Mouse (Mus musculus) neural tube, embryonic 11.5 days (tissue): ENCODE measurements at regions not wholly inside any gene's neighbourhood (a gene's known extent, or its start where the extent isn't known, plus 50 kb on each side); places are given as distances from the start of the nearest gene placed in this dataset.
A peak's percentile ranks its signal among the peaks of the same experiment; 100 is the strongest.

Experiments used
- ATAC-seq: fragments of 200-750 bp; cut with Nextera tagmentation; 2 replicates; pipeline ENCODE4 v1.8.0; 2017; ENCODE audit warnings: moderate number of reproducible peaks, mild to moderate bottlenecking, moderate TSS enrichment, moderate library complexity; ENCODE audit not compliant: insufficient read depth, low FRiP score, low TSS enrichment
- DNase-seq: peaks from one replicate; pipeline ENCODE4 v3.0.0-alpha.2; 2015; ENCODE audit warnings: low spot score
- H3K27ac ChIP-seq: fragments of 300-500 bp; sonication (generic); 2 replicates; pipeline ENCODE4 v1.5.1; 2014; ENCODE audit warnings: low read depth, mild to moderate bottlenecking, low read length
- H3K27me3 ChIP-seq: fragments of 300-500 bp; sonication (generic); 2 replicates; pipeline ENCODE4 v1.6.1; 2014; ENCODE audit warnings: mild to moderate bottlenecking, low read length, mixed read lengths; ENCODE audit not compliant: control insufficient read depth, insufficient read depth
- H3K36me3 ChIP-seq: fragments of 300-500 bp; sonication (generic); 2 replicates; pipeline ENCODE4 v1.6.1; 2014; ENCODE audit warnings: mild to moderate bottlenecking, low read length, moderate library complexity, mixed read lengths; ENCODE audit not compliant: control insufficient read depth, insufficient read depth
- H3K4me1 ChIP-seq: fragments of 300-500 bp; sonication (generic); 2 replicates; pipeline ENCODE4 v1.6.1; 2014; ENCODE audit warnings: low read length, mixed read lengths; ENCODE audit not compliant: control insufficient read depth, insufficient read depth
- H3K4me2 ChIP-seq: fragments of 300-500 bp; sonication (generic); 2 replicates; pipeline ENCODE4 v1.6.1; 2014; ENCODE audit warnings: low read depth, mild to moderate bottlenecking, moderate library complexity
- H3K4me3 ChIP-seq: fragments of 300-500 bp; sonication (generic); 2 replicates; pipeline ENCODE4 v1.5.1; 2014; ENCODE audit warnings: low read depth, low read length
- H3K9ac ChIP-seq: fragments of 300-500 bp; sonication (generic); 2 replicates; pipeline ENCODE4 v1.6.1; 2014; ENCODE audit warnings: mild to moderate bottlenecking, low read length
- H3K9me3 ChIP-seq: fragments of 300-500 bp; sonication (generic); 2 replicates; pipeline ENCODE4 v1.6.1; 2016; ENCODE audit warnings: low read length; ENCODE audit not compliant: control insufficient read depth
- WGBS: fragments of 180-500 bp; shearing (Covaris S2); extraction: QIAGEN DNeasy Blood & Tissue Kit; methylation state at CpG from one replicate; pipeline ENCODE4 v1.1.7; 2014; 5-methylcytosine and 5-hydroxymethylcytosine counted together

GRCm38 (mm10) chr2:163138688-163139385, 51.2 kb upstream of the Gtsf1l start:
- H3K4me3 ChIP-seq: no peak overlapping the region
- H3K36me3 ChIP-seq: no peaks in the 10 kb centered on the region
- no peak overlapping the region for H3K4me2 ChIP-seq
- H3K27ac ChIP-seq: no peak overlapping the region
- H3K9me3 ChIP-seq: no peaks in the 10 kb centered on the region
- ATAC-seq: no peak
- no peak for DNase-seq
- H3K27me3 ChIP-seq: no peaks in the 10 kb centered on the region
- no peaks in the 10 kb centered on the region for H3K4me1 ChIP-seq
- 88% methylated on average over 9 of the region's 9 CpGs for WGBS
- no peak overlapping the region for H3K9ac ChIP-seq

GRCm38 (mm10) chr2:163142762-163143388, 55.2 kb upstream of the Gtsf1l start:
- H3K4me1 ChIP-seq: no peaks in the 10 kb centered on the region
- no peaks in the 10 kb centered on the region for H3K36me3 ChIP-seq
- no peak overlapping the region for H3K27ac ChIP-seq
- no peak for DNase-seq
- no peak overlapping the region for H3K4me2 ChIP-seq
- WGBS: 80% methylated on average over 10 of the region's 10 CpGs
- H3K4me3 ChIP-seq: no peak overlapping the region
- H3K9me3 ChIP-seq: no peaks in the 10 kb centered on the region
- H3K9ac ChIP-seq: no peak overlapping the region
- ATAC-seq: no peak
- H3K27me3 ChIP-seq: no peaks in the 10 kb centered on the region

- DNase-seq (no peak), ATAC-seq (no peak)
- 71% methylated on average over 13 of the region's 13 CpGs for WGBS
- H3K9ac ChIP-seq: no peak overlapping the region
- H3K4me3 ChIP-seq: no peak overlapping the region
- no peaks in the 10 kb centered on the region for H3K27me3 ChIP-seq
- no peak overlapping the region for H3K27ac ChIP-seq
- no peaks in the 10 kb centered on the region for H3K9me3 ChIP-seq
- no peak overlapping the region for H3K4me2 ChIP-seq
- H3K4me1 ChIP-seq: no peaks in the 10 kb centered on the region
- no peaks in the 10 kb centered on the region for H3K36me3 ChIP-seq
These were observed 55.8 kb upstream of the Gtsf1l start for GRCm38 (mm10) chr2:163143413-163143812.

- no peaks in the 10 kb centered on the region for H3K4me1 ChIP-seq
- H3K4me3 ChIP-seq: no peak overlapping the region
- no peak overlapping the region for H3K4me2 ChIP-seq
- WGBS: 80% methylated on average over 8 of the region's 8 CpGs
- H3K27me3 ChIP-seq: no peaks in the 10 kb centered on the region
- no peak overlapping the region for H3K27ac ChIP-seq
- ATAC-seq (no peak), DNase-seq (no peak)
- H3K9ac ChIP-seq: no peak overlapping the region
- H3K36me3 ChIP-seq: no peaks in the 10 kb centered on the region
- no peaks in the 10 kb centered on the region for H3K9me3 ChIP-seq
These were observed 56.9 kb upstream of the Tox2 start for GRCm38 (mm10) chr2:163146001-163146400.

GRCm38 (mm10) chr2:163146481-163146880, 56.4 kb upstream of the Tox2 start:
- no peak overlapping the region for H3K4me2 ChIP-seq
- DNase-seq (no peak), ATAC-seq (no peak)
- WGBS: 83% methylated on average over 4 of the region's 4 CpGs
- no peaks in the 10 kb centered on the region for H3K27me3 ChIP-seq
- no peak overlapping the region for H3K27ac ChIP-seq
- no peak overlapping the region for H3K4me3 ChIP-seq
- no peaks in the 10 kb centered on the region for H3K36me3 ChIP-seq
- no peaks in the 10 kb centered on the region for H3K4me1 ChIP-seq
- no peak overlapping the region for H3K9ac ChIP-seq
- no peaks in the 10 kb centered on the region for H3K9me3 ChIP-seq

GRCm38 (mm10) chr2:163147381-163147780, 55.5 kb upstream of the Tox2 start:
- ATAC-seq (no peak), DNase-seq (no peak)
- Histone ChIP-seq H3K9me3 (no peaks in the 10 kb centered on the region), H3K27ac (no peak overlapping the region), H3K9ac (no peak overlapping the region), H3K4me1 (0 out of 2 replicates have a peak, but pooled peaks cover 2% of the 10 kb centered on the region), H3K36me3 (no peaks in the 10 kb centered on the region), H3K4me3 (no peak overlapping the region), H3K4me2 (no peak overlapping the region), H3K27me3 (no peaks in the 10 kb centered on the region)
- 82% methylated on average over 4 of the region's 4 CpGs for WGBS

- H3K27ac ChIP-seq: no peak overlapping the region
- H3K4me1 ChIP-seq: peaks cover 5% of the 10 kb centered on the region; the same call in 1 of the 2 replicates
- WGBS: 83% methylated on average over 15 of the region's 15 CpGs
- no peak overlapping the region for H3K4me3 ChIP-seq
- no peak overlapping the region for H3K9ac ChIP-seq
- H3K27me3 ChIP-seq: no peaks in the 10 kb centered on the region
- no peak for ATAC-seq
- no peak for DNase-seq
- no peak overlapping the region for H3K4me2 ChIP-seq
- H3K36me3 ChIP-seq: no peaks in the 10 kb centered on the region
- H3K9me3 ChIP-seq: no peaks in the 10 kb centered on the region
These were observed 51.9 kb upstream of the Tox2 start for GRCm38 (mm10) chr2:163151016-163151415.

GRCm38 (mm10) chr2:163152340-163153033, 50.4 kb upstream of the Tox2 start:
- Histone ChIP-seq H3K27ac (no peak overlapping the region), H3K4me3 (no peak overlapping the region), H3K4me2 (no peak overlapping the region), H3K4me1 (peaks cover 5% of the 10 kb centered on the region; the same call in 1 of the 2 replicates), H3K27me3 (no peaks in the 10 kb centered on the region), H3K36me3 (no peaks in the 10 kb centered on the region), H3K9ac (no peak overlapping the region), H3K9me3 (no peaks in the 10 kb centered on the region)
- ATAC-seq (peak; percentile 67), DNase-seq (peak; percentile 78)
- whole genome bisulfite sequencing: 59% methylated on average over 22 of the region's 22 CpGs
